Mouse (Mus musculus): ENCODE results near the gene Zfx.

The Zfx gene

DNA sequence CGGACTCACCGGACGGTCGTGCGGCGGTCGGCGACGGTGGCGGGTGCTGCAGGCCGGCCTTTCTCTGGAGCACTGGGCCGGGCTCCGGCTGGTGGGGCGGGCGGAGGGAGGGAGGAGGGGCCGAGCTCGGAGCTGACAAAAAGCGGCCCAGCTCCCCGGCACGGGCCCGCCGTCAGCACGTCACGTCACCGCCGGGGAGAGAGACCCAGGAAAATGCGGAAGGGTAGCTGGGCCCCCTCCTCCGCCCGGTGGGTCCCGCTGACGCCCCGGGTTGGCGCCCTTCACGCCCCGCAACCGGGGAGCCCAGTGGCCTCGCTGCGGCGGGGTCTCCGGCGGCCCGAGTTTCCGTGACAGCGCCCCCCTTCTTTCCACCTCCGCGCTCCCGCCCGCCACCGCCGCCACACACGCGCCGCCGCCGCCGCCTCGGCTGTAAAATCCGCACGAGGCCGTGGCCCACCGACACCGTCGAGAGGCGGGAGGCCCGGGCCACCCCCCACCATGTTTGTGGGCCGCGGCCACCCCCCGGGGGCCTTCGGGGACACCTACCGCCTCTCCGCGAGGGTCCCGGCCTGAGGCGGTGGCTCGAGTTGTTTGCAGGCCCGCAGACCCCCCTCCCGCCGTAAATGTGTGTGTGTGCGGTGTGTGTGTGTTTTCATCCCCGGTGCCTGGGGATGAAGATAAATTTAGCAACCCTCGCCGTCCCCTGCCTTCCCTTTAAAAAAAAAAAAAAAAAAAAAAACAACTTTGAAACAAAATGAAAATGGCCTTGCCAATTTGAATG lies at the start of gene Zfx:
Zfx (minus strand) TSS at position 644 of the 781 bp plus-strand sequence.
- peak; percentile 56 for DNase-seq

DNA sequence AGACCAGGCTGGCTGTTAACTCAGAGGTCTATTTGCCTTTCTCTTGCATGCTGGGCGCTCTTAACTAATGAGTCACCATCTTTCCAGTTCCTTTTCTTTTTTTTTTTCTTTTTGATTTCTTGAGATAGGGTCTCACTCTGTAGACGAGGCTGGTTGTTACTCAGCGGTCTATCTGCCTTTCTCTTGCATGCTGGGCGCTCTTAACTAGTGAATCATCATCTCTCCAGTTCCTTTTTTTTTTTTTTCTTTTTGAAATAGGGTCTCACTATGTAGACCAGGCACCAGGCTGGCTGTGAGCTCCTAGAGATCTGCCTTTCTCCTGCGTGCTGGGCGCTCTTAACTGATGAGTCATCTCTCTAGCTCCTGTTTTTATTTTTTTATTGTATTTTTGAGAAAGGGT lies 45.8 kb upstream of the Zfx start:
- no peak for DNase-seq

GRCm38 (mm10) chrX:94152251-94152830 lies 28.8 kb upstream of the Zfx start:
- no peak for DNase-seq

DNA sequence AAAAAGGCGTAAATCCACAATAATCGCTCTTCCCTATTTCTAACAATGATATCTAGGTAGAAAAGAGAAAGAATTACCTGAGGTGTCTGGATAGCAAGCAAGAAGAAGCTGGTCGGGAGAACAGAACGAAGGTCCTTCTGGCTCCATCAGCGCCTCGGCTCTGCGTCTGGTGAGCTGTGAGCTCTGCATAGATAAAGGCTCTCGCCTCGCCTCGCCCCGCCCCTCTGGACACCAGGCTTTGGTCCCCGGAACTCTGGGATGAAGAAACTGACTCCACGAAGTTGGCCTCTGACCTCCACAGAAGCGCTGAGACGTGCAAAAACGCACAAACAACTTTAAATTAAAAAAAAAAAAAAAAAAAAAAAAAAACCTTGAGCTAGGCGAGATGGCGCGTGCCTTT lies 27.0 kb upstream of the Zfx start:
- DNase-seq: no peak

DNA sequence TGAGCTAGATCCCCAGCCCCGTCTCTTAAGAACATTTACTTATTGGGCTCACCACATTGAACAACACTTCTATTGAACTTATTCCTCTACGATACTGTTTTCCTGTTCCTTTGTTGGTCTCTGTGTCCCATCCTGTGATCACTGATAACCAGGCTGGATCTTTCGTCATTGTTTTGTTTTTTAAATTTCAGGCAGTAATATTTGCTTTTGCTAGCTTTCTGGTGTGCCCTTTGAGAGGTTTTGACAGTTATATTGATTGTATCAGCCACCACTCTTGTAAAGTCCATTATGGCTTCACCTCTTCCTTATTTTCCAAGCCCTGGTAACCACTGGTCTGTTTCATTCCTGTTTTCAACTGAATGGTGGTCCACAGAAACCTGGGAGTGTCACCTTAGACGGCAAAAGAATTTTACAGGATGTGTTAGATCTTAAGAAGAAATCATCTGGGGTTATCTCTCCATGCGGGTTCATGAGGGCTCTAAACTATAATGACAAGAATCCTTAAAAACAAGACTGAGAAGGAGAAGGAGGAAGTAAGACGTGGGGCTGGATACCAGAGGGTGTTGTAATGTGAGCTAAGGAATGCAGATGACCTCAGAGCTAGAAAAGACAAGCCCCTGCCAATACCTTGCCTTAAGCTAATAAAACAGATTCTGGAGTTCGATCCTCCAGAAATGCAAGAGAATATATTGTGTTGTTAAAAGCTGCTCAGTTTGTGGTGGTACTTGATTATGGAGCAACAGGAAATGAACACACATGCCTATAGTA lies 18.7 kb upstream of the Zfx start:
- DNase-seq: no peak

DNA sequence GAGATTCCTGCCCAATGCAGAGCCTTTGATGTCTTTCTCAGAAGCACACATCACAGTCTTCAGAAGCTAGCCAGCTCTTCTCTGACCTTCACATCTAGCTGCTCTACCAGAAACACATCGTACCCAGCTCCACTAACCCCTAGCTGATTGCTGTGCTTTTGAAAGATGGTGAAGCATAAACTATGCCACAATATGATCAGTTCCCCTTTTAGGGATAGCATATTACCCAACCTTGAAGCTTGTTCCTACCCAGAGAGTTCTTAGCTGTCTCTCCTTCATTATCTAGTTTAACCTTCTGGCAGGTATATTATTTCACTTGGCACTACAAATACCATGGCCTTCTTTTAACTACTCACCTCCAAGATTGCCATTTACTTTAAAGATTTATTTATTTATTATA lies 16.6 kb upstream of the Zfx start:
- DNase-seq: no peak

GRCm38 (mm10) chrX:94138256-94138655 lies 14.8 kb upstream of the Zfx start:
- no peak for DNase-seq

DNA sequence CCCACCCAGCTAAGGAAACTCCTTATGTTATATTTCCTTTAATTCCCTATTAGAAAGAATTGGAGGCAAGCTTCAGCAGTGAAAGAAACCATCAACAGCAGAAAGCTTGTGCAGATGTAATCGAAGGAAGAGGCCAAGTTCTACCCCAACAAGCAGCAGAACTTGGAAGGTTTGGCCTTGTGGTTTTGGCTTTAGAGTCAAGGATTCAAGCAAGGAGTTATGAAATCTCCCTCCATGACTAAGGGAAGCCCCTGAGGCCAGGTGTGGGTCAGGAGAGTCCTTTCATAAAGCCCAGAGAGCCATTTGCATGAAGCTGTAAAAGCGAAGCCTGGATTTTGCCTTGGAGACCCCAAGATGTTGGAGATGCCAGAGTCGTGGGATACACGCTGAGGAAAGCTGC lies 11.6 kb upstream of the Zfx start:
- DNase-seq: no peak

DNA sequence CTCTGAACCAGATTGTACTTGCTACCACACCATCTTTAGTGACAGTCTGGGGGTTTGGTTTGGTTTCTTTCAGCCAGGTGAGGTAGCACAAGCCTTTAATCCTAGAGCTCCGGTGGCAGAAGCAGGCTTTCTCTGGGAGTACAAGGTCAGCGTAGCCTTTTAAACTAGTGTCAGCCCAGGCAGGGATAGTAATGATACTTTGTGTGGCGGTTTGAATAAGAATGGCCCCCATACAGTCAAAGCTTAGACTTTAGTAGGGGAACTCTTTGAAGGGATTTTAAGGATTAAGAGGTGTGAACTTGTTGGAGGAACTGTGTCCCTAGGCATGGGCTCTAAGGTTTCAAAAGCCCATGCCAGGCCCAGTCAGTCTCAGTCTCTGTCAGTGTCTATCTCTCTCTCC lies 10.0 kb upstream of the Zfx start:
- no peak for DNase-seq

DNA sequence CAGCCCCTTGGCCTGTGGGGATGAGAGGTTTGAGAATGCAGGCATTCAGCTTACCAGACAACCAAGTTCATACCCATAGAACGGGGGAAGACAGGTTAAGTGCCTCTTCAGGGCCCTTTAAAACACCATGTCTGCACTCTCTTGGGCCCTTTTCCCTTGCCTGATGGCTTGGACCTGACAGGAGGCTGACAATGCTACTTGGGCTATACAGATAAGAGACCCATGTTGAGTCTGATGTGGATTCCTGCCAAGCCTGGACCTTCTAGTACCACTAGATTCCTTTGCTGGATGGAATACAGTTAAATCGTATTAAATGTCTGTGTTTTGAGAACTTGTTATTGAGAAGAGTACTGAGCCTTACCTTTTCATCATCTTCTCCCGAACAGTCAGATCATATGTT lies 8.7 kb upstream of the Zfx start:
- DNase-seq: no peak

DNA sequence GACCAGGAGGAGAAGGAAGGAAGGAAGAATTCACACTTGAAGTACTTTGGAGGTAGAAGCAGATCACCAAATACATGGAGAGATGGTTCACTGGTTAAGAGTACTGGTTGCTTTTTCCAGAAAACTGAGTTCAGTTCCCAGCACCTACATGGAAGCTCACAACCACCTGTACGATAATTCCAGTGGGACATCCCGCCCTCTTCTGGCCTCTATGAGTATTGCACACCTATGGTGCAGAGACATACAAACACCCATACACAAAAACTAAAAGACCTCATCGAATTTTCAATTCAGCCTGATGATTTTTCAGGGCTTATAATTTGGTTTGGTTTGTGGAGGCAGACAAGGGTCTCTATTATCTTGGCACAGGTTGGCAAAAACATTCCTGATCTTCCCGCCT lies 6.2 kb upstream of the Zfx start:
- DNase-seq: no peak

- DNase-seq: no peak
Observed at GRCm38 (mm10) chrX:94125950-94126349, 2.4 kb upstream of the Zfx start.

- DNase-seq: no peak
Observed at GRCm38 (mm10) chrX:94122709-94123058, 818 bp downstream of the Zfx start.

GRCm38 (mm10) chrX:94121866-94122708 lies 1.4 kb downstream of the Zfx start:
- DNase-seq: peak; percentile 75

DNA sequence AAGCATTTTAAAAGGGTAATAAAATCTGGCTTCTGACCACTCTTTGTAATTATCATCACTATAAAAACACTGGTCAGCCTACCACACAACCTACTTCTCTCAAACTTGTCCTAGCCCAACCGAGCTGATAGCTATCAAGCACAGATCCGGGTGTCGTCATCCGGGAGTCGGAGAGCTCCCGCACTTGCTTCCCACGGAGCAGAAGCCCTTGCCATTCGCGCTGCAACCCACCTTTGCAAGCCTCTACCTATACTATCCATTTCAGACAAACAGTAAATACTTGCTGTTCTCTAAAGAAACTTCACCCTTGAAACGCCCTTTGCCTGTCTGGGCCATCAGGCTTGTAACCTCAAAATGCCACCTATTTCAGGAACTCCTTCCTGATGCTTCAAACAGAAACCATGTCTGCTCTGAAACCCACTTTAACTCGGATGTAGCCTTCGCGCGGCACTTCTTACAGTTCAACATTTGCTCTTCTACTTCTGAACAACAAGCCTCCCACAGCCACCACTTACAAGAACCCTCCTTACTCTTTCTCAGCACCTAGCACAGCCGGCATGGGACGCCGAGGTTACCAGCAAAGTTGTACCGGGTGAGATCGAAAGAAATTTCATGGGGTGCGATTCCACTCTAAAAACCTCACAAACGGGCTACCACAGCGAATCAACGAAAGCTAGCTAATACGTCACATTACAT lies 2.2 kb downstream of the Zfx start:
- peak; percentile 9 for DNase-seq

GRCm38 (mm10) chrX:94118350-94118749 lies 5.2 kb downstream of the Zfx start:
- DNase-seq: no peak

DNA sequence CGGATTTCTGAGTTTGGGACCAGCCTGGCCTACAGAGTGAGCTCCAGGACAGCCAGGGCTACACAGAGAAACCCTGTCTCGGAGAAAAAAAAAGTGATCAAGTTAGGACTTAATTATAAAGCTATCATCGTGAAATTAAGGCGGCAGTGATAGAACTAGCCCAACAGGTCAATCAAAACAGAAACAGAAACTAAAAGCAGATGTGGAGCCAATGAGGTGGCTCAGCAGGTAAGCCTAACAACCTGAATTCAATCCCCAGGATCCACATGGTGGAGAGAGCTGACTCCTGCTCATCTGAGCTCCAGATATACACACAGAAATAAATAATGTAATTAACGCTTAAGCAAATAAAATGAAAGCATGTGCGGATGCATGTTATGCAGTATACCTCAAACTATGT lies 7.6 kb downstream of the Zfx start:
- DNase-seq: no peak

DNA sequence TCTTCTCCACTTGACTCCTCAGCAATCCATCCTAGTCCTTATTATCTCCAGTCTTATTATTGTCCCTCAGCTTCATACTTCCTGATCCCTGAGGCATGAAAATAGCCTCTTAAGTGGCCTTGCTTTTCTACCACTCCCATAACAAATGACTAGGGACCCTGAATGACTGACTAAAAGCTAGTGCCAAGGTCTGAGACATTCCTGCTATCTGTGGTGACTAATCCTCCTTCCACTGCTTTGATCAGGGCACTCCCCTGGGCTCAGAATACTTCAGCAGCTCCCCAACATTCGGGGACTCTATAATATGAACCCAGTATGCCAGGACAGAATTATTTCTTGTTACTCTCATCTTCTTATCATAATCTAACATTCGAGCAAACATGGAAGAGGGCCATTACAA lies 17.5 kb downstream of the Zfx start:
- DNase-seq: no peak

- no peak for DNase-seq
Observed at GRCm38 (mm10) chrX:94102938-94103337, 20.6 kb downstream of the Zfx start.

GRCm38 (mm10) chrX:94100561-94100960 lies 22.9 kb downstream of the Zfx start:
- no peak for DNase-seq

GRCm38 (mm10) chrX:94091001-94091400 lies 32.5 kb downstream of the Zfx start:
- DNase-seq: no peak

DNA sequence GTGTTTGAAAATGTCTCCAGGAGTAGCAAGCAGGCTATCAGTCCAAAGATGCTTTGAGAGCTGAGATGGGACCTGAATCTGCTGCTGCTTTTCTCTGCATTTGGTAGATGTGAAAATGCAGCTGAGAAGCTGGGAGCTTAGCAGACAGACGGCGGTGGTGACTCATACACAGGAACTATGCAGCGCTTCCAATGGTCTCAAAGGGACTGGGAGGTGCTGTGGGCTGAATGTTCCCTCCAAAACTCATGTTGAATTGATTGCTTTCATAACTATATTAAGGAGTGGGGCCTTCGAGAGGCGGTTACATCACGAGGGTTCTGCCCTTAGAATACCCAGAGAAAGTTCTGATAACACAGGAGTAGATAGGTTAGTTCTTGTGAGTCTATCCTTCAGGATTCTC lies 62.3 kb downstream of the Zfx start:
- no peak for DNase-seq

GRCm38 (mm10) chrX:94060751-94061150 lies 62.8 kb downstream of the Zfx start:
- DNase-seq: no peak
